Mouse (Mus musculus): ENCODE measurements around the gene Lrmda. TPM values are rescaled to one million over a fixed set of nuclear protein-coding genes. Genes with fewer than 3 reads are reported as not detected.

Gene Lrmda
- total RNA-seq, 2 experiments from 2014 or later, result 1.7 to 3.8 TPM

GRCm38 (mm10) chr14:22093124-22093523 is 73.6 kb downstream of the Lrmda start:
- DNase-seq, result no peak

GRCm38 (mm10) chr14:22101961-22102805 is 82.7 kb downstream of the Lrmda start:
- DNase-seq, result no peak

- DNase-seq, result no peak
Observed at GRCm38 (mm10) chr14:22105855-22106254, 86.3 kb downstream of the Lrmda start.

GRCm38 (mm10) chr14:22106777-22107176 is 87.3 kb downstream of the Lrmda start:
- no peak for DNase-seq

- no peak for DNase-seq
Observed at GRCm38 (mm10) chr14:22109423-22109822, 89.9 kb downstream of the Lrmda start.

- DNase-seq, result no peak
Observed at GRCm38 (mm10) chr14:22113463-22114361, 94.2 kb downstream of the Lrmda start.

- peak; percentile 37 for DNase-seq
Observed at GRCm38 (mm10) chr14:22114651-22115351, 95.3 kb downstream of the Lrmda start.

GRCm38 (mm10) chr14:22118096-22118495 is 98.6 kb downstream of the Lrmda start:
- no peak for DNase-seq

- no peak for DNase-seq
Observed at GRCm38 (mm10) chr14:22118512-22118911, 99.0 kb downstream of the Lrmda start.

- no peak for DNase-seq
Observed at GRCm38 (mm10) chr14:22126276-22126675, 106.8 kb downstream of the Lrmda start.

- DNase-seq, result no peak
Observed at GRCm38 (mm10) chr14:22126859-22127258, 107.3 kb downstream of the Lrmda start.

- no peak for DNase-seq
Observed at GRCm38 (mm10) chr14:22130950-22131585, 111.6 kb downstream of the Lrmda start.

- no peak for DNase-seq
Observed at GRCm38 (mm10) chr14:22139281-22139680, 119.8 kb downstream of the Lrmda start.

GRCm38 (mm10) chr14:22144014-22144413 is 124.5 kb downstream of the Lrmda start:
- no peak for DNase-seq

- DNase-seq, result no peak
Observed at GRCm38 (mm10) chr14:22145863-22146262, 126.4 kb downstream of the Lrmda start.

- no peak for DNase-seq
Observed at GRCm38 (mm10) chr14:22146508-22147044, 127.1 kb downstream of the Lrmda start.

GRCm38 (mm10) chr14:22147341-22148024 is 128.0 kb downstream of the Lrmda start:
- no peak for DNase-seq

GRCm38 (mm10) chr14:22152701-22153100 is 133.2 kb downstream of the Lrmda start:
- no peak for DNase-seq

GRCm38 (mm10) chr14:22154096-22154495 is 134.6 kb downstream of the Lrmda start:
- no peak for DNase-seq

GRCm38 (mm10) chr14:22155034-22155433 is 135.5 kb downstream of the Lrmda start:
- no peak for DNase-seq

- no peak for DNase-seq
Observed at GRCm38 (mm10) chr14:22155512-22156026, 136.1 kb downstream of the Lrmda start.
